Mouse (Mus musculus) erythroblast, embryonic 14.5 days (primary cell): ENCODE measurements around the gene Elmsan1.

Source experiments
- GATA1 ChIP-seq: IDR thresholded peaks from 2 replicates; pipeline ENCODE4 v1.6.1; 2012; ENCODE audit warnings: low read length, inconsistent platforms, mixed read lengths
- TAL1 ChIP-seq: IDR thresholded peaks from 3 replicates; pipeline ENCODE4 v1.6.1; 2012; ENCODE audit warnings: low read length, inconsistent platforms, mixed read lengths

DNA sequence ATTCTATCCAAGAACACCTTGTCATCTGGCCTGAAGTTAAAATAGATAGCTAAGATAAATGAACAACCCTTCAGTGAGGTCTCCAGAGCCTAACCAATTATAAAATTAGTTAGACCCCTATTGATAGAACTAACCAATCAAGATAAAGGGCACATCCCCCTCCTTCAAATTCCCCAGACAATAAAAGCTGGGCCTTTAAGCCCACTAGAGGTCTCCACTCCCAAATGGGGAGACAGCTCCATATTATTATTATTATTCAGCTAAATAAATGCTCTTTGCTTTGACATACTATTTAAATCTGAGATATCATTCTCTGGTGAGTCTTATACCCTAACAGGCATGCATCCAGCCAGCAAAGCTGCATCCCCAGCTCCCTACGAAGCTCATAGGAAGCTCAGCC is 108.8 kb downstream of the Elmsan1 start:
- TF ChIP-seq GATA1 (no peak), TAL1 (no peak)
